Mouse (Mus musculus) thymus, postnatal 10 days (tissue): ENCODE measurements at regions not wholly inside any gene's neighbourhood (a gene's known extent, or its start where the extent isn't known, plus 50 kb on each side); places are given as distances from the start of the nearest gene placed in this dataset.
A peak's percentile ranks its signal among the peaks of the same experiment; 100 is the strongest.

Experiments used
- DNase-seq, 2 experiments: peaks; one replicate each; pipeline ENCODE4 v3.0.0; 2021; ENCODE audit warnings: low spot score in 2 of 2

DNA sequence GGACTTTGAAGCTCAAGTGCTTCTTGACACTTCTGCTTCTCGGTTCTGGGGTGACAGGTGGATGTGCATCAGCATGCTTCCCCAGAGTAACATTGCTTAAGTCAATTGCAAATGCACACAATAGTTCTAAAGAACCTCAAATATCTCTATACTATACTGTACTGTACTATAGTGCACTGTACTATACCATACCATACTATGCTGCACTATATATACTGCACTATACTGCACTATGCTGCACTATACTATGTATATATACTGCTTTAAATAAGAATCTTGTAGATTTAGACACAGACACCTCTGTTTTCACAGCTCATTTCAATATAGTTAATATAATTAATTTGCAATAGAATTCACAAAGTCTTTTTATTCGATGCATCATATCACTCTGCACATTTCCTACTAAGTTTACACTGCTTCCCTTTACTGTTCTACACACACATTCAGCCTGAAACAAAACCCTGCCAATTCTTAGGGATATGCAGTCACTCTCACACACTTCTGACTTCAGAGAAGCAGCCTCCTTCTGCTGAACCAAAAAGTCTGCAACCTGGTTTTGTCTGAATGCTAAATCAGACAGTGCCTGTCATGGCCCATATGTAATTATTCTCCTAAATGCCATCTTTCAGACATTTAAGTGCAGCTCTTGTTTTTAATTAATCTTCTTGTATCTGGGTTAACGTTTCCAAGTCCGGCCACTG is 570.8 kb upstream of the Map3k7 start:
- DNase-seq: no peak

DNA sequence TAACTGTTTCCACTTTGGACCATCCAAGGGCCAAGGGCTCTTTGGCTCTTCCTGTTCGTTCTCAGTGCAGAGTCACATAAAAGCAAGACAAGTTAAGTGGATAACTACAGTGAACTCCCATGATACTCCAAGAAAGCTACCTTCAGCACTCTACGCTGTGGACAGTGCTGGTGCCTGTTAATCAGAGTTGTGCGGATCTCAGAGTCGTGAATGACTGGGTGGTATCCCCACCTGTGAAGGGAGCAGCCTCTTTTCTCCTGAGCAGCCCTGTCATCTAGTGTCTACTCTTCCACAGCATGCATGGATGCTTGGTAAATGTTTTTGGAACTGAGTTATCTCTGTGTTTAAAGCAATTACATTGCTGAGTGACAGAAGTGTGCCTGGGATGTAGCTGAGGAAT is 568.4 kb upstream of the Map3k7 start:
- no peak for DNase-seq

DNA sequence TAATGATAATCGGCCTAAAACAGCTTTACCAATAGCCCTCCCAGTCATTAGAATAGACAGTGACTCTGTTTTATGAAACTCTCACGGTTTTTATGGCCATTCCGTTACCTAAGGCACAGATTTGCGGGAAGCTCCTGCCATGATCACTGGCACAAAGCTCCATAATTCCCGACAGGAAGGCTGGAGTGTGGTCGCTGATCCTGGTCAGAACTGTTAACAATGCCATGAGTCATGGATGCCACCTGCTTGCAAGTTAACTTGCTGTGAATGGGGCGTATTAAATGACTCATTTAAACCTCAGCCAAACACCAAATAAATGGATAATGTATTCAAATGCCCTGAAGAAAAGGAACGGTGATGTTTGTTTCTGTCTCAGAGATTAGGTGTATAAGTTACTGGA is 559.9 kb upstream of the Map3k7 start:
- no peak for DNase-seq

DNA sequence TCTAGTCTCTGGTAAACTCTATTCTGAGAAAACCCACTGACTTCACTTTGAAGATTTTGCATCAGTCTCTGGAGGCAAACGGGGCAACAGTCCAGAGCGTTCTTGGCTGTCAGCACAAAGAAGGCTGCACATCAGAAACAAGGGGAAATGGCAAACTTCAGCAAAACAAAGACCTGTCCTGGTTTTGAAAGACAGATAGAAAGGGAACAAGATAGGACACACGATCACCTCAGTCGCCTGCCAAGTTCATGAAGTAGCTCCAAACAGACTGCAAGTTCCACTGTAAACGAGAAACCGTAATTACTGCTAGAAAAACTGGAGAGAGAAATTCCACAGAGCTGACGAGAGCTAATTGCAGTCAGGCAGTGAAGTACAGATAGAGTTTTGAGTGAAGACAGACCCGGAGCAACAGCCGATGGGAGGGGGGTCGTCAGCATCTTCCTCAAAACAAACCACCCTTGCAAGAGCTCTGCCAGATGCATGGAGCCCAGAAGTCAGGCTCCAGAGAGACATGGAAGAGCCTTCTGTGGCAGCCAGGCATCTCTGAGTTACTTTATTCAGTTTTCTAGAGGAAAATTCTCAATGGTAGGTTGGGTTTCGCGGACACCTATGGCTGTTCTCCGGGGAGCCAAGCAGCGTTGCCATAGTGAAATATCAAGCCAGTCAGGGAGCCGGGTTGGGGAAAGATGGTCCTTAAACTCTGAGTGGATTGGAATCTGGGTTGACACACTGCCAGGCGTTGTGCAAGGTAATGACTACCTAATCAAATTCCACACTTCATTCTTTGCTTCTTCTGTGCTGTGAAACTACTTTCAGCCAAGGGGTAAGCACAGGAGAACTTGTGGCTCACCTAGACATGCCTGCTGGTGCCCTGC is 558.8 kb upstream of the Map3k7 start:
- DNase-seq: no peak

DNA sequence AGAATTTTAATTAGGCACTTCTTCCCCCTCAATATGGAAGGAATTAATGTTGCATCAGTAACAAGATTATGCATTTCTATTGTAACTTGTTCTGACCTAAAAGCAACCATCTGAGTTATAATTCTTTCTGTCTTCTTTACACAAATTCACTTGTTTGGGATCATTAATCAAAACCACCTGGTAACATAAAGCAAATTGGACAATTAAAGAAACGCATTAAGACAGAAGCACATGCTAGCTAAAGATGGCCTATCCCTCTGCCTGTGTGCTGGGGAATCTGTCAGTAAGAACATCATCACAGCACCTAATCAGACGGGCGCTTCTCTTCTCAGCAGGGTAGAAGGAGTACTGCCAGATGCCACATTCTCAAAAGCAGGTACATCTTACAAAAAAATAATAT is 553.7 kb upstream of the Map3k7 start:
- DNase-seq: no peak

DNA sequence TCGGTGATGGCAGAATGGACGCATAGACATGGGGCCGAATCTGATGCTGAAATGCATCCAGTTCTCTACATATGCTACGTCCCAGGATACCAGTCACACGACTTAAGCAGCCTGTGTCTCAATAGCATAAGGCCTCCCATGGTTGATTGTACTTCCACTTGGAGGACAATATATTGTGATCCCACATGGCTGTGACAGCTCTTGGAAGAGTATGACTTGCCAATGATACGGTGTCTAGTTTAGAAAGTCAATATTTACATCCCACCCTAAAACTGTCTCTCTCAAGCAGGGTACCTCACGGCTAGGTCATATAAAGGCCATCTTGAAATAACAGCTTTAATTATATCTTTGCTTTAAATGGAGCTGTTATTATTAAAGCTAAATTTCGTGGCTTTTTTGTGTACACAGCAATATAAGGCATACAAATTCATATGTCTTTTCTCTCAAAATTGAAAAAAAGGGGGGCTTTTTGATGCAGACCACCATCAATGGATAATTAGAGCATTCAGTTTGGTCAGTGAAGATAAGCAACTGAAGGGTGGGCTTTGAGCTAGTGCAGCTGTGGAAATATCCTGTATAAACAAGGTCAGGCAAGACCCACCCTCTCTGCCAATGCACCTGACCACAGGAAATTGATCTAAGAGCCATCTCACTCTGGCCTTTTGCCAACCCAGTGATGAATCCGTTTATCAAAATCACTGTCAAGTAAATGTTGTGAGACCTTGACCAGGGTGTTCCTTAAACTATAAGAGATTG is 551.9 kb upstream of the Map3k7 start:
- DNase-seq: no peak

DNA sequence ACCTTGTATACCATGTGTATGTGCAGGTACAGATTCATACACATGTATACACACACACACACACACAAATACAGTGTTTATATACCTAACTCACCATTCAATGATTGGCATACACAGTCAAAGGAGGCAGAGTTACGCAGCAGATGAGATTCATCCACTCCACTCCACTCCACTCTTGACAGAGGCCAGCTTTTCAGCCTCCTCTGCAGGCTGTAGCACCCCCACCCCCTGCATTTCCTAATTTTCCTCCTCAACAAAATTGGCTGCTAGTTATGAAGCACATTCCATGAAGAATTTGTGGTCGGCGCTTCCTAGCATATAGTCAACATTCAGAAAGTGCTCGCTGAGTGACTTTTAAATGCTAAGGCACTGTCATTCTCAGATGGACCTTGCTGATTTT is 546.7 kb upstream of the Map3k7 start:
- no peak for DNase-seq

DNA sequence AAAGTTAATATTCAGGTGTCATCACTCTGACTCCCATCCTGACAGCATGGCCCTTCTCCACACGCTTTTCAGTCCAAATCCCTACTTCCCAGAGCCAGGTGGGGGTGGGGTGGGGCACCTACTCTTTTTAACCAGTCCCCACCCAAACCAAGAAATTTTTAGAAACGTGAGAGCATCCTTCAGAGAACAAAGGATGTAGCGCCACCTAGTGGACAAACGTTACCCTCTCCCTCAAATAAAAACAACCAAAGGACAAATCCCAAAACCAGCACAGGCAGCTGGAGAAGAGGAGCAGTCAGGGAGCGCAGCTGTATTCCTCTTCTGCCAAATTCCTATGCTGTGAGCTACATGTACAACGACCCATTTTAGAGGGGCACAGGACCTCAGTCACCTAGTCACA is 544.7 kb upstream of the Map3k7 start:
- DNase-seq: peak in 1 of 2 experiments; percentile 14

DNA sequence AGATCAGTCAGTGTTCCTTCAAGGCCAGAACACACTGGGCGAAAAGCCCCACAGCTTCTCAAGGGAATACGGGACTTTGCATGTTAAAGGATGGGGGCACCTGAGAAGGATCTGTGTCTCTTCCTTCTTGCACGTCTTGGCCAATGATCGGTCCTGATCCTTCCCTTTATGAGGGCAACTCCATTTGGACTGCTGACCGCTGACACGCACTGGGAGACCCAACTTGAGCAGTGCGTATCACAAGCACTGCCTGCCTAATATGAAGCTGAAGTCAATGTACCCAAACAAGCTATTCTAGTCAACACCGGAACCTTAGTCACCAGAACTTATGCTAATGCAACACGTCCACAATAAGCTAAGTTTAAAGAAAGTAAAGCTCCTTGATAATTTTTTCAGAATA is 543.7 kb upstream of the Map3k7 start:
- DNase-seq: no peak

DNA sequence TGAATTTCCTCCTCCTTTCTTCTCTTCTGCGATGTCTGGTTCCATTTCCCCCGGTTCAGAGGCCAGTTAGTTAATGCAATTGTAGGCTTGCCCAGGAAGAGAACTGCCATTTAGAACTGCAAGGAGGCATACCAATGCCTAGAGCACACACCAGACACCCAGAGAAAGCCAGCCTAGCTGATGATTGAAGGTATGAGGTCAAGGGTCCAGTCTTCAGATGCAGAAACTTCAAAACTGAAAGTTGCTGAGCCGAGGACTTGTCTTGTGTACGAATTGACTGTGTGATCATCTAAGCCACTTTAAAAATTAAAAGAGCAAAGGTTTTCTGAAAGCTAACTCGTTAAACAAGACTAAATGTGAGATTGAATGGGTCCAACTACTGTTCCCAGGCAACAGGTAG is 542.5 kb upstream of the Map3k7 start:
- DNase-seq: no peak

DNA sequence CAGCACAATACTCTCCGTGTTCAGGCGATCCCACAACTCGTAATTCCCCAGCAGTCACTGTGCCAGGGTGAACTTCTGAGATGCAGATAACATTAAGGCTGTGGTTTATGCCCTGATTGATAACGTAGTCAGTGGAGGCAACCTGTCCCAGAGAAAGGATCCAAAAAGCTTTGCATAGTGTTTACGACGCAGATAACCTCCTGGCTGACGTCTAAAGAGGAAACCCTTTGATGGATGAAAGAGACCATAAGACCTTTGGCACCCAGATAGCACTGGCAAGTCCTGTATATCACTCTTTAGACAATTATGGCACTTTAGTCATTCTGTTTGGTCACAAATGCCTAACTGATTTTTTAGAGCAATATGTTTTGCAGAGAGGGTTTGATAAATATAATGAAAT is 538.8 kb upstream of the Map3k7 start:
- no peak for DNase-seq

DNA sequence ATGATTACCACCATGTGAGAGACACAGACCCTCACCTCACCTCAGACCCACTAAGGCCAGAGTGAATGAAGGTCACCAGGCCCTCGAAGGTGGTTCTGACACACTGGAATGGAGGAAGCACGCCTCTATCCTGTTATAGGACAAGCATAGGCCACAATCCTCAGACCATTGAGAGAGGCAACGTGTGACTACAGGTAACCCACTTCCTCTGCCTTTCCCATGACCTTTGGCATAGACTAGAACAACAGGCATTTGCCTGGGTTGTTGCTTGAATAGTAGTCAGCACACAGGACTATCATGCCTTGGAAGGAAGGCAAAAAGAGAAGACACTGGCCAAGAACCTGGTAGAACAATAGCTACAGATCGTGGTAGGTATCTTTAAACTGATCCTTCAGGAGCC is 538.2 kb upstream of the Map3k7 start:
- no peak for DNase-seq

DNA sequence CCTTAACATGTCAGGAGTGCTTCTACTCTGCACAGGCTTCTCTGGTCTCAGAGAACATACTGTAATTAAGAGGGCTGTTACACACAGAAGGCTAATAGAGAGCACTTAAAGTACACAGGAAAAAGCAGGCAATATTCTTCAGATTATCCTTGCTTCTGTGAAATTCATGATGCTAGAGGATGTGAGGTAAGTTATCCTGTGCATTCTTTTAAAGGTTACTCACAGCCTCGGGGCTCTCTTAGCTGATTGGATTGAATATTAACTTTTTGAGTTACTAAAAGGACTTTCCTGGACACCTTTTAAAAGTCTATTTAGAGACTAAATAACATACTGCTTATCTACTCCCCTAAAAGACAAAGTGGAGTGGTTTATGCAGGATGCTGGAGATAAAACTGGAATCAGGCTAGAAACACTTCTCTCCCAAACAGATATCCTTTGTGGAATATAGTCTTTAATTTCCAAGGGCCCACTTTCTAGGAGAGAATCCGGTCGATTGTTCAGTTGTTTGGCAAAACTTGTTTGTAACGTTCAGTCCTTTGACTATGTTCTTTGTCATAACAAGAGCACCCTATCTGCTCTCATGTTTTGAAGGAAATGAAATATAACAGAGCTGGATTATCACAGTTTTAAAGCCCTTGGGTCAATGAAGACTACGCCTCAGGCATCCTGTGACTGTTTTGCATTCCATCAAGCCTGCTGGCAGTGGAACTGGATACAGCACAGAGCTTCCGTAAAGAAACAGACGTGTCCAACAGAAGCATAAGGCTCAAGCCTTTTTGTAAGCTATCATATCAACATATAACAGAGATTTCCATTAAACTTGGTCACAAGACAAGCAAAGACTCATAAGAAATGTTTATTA is 537.5 kb upstream of the Map3k7 start:
- DNase-seq: no peak

DNA sequence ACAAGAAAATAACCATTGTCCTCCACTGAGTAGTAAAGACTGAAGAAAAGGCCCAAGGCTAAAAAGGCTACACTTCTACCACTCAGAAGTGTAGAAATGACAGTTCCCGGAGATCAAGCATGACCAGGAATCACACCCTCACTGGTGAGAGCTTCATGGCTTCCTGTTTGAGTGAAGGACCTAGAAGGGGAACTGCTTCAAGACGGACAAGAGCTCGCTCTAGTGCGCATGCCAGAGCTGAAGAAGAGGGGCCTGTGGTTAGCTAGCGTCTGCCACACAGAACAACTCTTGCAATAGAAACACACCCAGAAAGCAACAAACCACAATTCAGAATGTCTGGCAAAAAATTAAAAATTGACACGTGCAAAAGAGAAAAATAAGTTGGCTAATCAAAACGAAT is 530.0 kb upstream of the Map3k7 start:
- no peak for DNase-seq

DNA sequence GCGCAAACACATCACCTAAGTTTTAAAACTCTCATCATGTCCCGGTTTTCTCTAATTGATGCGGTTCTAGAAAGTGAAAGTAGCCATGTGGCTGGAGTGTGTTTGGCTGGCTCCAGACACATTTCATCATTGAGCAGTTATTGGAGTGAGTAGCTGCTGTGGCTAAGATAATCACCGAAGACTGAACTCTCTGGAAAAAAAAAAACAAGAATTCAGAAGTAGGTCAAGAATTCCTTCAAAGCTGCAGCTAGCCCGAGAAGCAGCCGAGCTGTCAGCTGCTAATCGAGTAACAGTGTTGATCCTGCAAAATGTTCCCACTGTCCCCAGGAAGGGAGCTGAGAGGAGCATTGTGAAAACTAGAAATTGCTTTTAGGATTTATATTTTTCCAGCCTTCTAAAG is 509.0 kb upstream of the Map3k7 start:
- no peak for DNase-seq

DNA sequence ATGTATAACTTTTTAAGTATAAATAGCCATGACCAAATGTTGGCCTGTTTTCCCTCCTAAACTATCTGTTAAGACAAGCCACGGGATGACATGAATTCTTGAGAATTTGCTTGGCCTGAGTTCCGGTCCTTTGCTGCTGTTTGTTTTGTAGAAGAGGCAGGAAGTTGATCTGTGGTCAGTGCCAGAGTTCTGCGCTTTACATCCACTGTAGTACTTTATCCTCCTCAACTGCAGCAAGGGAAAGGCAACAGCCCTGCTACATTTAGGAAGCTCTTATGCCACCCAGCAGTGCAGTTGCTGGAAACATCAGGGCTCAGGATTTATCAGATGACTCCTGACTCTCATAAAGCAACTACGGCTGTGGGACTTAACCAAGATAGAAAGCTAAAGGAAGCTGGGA is 508.4 kb upstream of the Map3k7 start:
- no peak for DNase-seq

DNA sequence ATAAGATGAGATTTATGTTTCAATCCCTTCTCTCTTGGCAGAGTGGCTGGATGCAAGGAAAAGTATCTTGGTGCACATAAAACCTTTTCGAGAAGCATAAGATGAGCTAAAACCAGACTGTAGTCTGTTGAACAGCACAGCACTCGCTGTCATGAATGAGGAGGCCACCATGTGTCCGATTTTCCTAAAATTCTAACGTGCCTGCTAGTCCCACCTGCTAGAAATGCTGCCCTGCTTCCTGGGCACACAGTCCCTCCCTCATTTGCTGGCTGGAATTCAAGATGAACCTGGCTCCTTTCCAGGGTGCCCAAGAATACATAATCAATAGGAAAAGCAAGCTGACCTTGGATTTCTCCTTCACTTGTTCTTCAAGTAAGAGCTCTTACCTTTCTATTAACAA is 501.4 kb upstream of the Map3k7 start:
- no peak for DNase-seq

DNA sequence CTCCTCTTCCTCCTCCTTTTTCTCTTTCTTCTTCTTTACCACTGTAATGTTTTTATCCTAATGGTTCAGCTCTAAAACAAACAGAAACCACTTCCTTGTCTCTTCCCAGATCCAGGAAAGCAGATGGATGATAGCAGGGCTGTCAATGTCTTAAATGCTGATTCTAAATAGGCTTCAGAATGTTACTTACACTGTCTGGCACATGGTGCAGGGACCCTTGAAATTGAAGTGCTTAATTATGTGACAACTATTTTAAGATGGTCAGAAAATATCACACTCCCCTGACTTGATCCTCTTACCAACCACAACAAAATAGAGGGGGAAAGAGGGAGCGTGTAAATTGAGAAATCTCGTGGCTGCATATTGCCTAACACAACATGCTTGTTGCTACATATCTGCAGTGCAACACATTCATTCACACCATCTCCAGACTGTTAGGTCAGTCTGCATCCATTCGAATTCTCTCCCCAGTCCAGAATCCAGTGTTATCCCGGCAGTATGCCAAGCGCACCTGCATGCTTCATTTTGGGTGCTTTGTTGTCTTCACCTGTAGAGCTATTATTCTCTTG is 500.7 kb upstream of the Map3k7 start:
- DNase-seq: no peak

DNA sequence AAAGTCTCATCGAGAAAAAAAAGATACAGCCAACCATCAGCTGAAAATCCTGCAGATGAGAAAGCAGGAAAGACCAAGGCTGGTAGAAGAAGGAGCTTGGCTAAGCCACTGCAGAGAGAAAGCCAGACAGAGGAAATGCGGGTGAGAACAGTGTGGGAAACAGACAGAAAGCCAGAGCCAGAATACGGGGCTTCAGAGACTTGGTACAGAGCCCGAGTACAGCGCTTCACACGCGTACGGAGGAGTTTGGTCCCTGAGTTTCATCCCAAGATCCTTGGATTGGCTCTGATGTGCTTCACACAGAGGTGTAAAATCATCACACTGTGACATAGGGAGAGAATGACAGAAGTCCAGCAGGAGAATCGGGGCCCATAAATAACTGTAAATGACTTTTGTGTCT is 495.6 kb upstream of the Map3k7 start:
- no peak for DNase-seq

DNA sequence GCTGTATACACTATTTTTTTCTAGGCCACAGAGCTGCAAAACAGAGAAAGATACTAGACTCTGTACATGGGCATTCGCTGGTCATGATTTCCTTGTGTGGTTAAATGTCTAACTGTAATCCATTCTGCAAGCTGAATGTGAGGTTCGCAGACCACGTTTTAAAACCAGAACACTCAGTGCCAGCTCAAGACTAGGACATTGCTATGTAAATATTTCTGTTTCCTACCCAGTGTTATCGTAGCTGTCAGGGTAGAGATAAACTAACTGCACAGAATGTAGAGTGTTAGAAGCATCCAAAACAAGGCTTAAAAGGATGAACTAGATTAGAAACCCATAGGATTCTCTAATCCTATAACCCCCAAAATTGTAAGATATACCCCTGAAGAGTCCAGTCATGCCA is 494.1 kb upstream of the Map3k7 start:
- no peak for DNase-seq

DNA sequence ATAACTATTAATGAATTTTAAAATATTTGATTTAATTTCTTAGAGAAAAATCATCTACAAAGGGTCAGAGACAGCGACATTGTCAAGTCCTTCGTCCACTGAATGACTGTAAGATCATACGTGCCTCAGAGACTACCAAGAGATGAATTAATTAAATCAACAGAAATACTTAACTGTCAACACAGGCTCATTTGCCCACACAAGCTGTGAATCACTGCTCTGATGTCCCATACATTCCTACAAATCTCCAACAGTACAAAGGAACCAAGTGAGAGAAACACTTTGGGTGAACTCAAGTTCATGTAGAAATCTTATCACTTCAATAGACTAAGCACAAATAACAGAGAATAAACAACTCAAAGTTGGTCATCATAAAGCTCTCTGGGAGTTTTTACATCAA is 471.4 kb upstream of the Map3k7 start:
- no peak for DNase-seq
